Mouse (Mus musculus) cerebellum, adult 2 months (tissue): ENCODE data around the gene Bola1.

Source experiments
- CTCF ChIP-seq: fragments of 200-500 bp; IDR thresholded peaks from 2 replicates; pipeline ENCODE4 v1.5.1; 2011; ENCODE audit warnings: low read depth, mild to moderate bottlenecking, control low read depth, low read length, moderate library complexity, borderline replicate concordance; ENCODE audit not compliant: insufficient read depth
- POLR2A ChIP-seq: fragments of 200-500 bp; IDR thresholded peaks from 2 replicates; pipeline ENCODE4 v1.6.1; 2011; ENCODE audit warnings: low read length, control low read depth, borderline replicate concordance; ENCODE audit not compliant: insufficient read depth

DNA sequence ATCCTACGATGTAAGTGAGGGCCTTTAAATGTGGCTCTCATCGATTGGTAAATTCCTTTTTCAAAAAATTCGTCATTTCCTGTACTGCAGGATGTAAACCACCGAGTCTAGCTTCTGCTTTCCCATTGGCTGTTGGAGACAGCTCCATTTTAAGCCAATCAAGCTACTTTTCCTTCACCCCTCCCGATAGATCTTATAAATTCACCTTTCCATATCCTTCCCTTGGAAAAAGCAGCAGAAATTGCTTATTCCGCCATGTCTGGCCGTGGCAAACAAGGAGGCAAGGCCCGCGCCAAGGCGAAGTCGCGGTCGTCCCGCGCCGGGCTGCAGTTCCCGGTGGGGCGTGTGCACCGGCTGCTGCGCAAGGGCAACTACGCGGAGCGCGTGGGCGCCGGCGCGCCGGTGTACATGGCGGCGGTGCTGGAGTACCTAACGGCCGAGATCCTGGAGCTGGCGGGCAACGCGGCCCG lies at the start of gene Bola1, which contains the start of gene Hist2h2ab:
- TF ChIP-seq POLR2A (peak; percentile 79; the same call in 1 of the 2 replicates), CTCF (no peak)
